Mouse (Mus musculus) liver, embryonic 15.5 days (tissue): ENCODE results near the gene Golt1b. TPM values are rescaled to one million over a fixed set of nuclear protein-coding genes. Genes with fewer than 3 reads are reported as not detected.
A peak's percentile ranks its signal among the peaks of the same experiment; 100 is the strongest.

Source experiments
- ATAC-seq: fragments of 200-750 bp; cut with Nextera tagmentation; 2 replicates; pipeline ENCODE4 v1.8.0; 2017; ENCODE audit warnings: moderate number of reproducible peaks, mild to moderate bottlenecking, moderate library complexity; ENCODE audit not compliant: insufficient read depth
- H3K27ac ChIP-seq: fragments of 300-500 bp; sonication (generic); replicated peaks from 2 replicates; pipeline ENCODE4 v1.5.1; 2015; ENCODE audit warnings: mild to moderate bottlenecking, inconsistent platforms
- H3K27me3 ChIP-seq: fragments of 300-500 bp; sonication (generic); 2 replicates; pipeline ENCODE4 v1.6.1; 2015; ENCODE audit warnings: mild to moderate bottlenecking, inconsistent platforms
- H3K36me3 ChIP-seq: fragments of 300-500 bp; sonication (generic); replicated peaks from 2 replicates; pipeline ENCODE4 v1.6.1; 2015; ENCODE audit warnings: moderate library complexity, mild to moderate bottlenecking, inconsistent platforms
- H3K4me1 ChIP-seq: fragments of 300-500 bp; sonication (generic); replicated peaks from 2 replicates; pipeline ENCODE4 v1.6.1; 2015; ENCODE audit warnings: inconsistent platforms
- H3K4me2 ChIP-seq: fragments of 300-500 bp; sonication (generic); 2 replicates; pipeline ENCODE4 v1.6.1; 2015; ENCODE audit warnings: moderate library complexity, mild to moderate bottlenecking, inconsistent platforms
- H3K4me3 ChIP-seq: fragments of 300-500 bp; sonication (generic); replicated peaks from 2 replicates; pipeline ENCODE4 v1.5.1; 2015; ENCODE audit warnings: mild to moderate bottlenecking, inconsistent platforms
- H3K9ac ChIP-seq: fragments of 300-500 bp; sonication (generic); 2 replicates; pipeline ENCODE4 v1.6.1; 2015; ENCODE audit warnings: moderate library complexity, mild to moderate bottlenecking, inconsistent platforms
- H3K9me3 ChIP-seq: fragments of 300-500 bp; sonication (generic); replicated peaks from 2 replicates; pipeline ENCODE4 v1.6.1; 2016; ENCODE audit warnings: inconsistent platforms
- WGBS: fragments of 180-500 bp; shearing (Covaris S2); methylation state at CpG from one replicate; pipeline ENCODE4 v1.1.7; 2015; ENCODE audit warnings: mixed read lengths; ENCODE audit not compliant: insufficient replicate concordance; 5-methylcytosine and 5-hydroxymethylcytosine counted together
- polyA plus RNA-seq: library from polyadenylated mRNA; unstranded; fragments of >200 nt; fragmentation: Nextera tagmentation; extraction: Ambion mirVana; gene quantifications from 2 replicates; pipeline ENCODE4 v1.2.1, GENCODE M21; 2015

Golt1b gene
- polyA plus RNA-seq, 1 experiment from 2014 or later: 32.1 TPM

- H3K27me3 ChIP-seq: no peaks in the 10 kb centered on the region
- H3K4me2 ChIP-seq: peak overlapping the region; percentile 85
- H3K36me3 ChIP-seq: peaks cover 5% of the 10 kb centered on the region
- H3K4me1 ChIP-seq: peaks cover 33% of the 10 kb centered on the region
- WGBS: 9% methylated on average over 8 of the region's 8 CpGs
- peak overlapping the region; percentile 85 for H3K9ac ChIP-seq
- H3K9me3 ChIP-seq: no peaks in the 10 kb centered on the region
- peak overlapping the region; percentile 96 for H3K4me3 ChIP-seq
- H3K27ac ChIP-seq: peak overlapping the region; percentile 72
- no peak for ATAC-seq
These were observed 792 bp downstream of the Golt1b start for GRCm38 (mm10) chr6:142387755-142388271.

DNA sequence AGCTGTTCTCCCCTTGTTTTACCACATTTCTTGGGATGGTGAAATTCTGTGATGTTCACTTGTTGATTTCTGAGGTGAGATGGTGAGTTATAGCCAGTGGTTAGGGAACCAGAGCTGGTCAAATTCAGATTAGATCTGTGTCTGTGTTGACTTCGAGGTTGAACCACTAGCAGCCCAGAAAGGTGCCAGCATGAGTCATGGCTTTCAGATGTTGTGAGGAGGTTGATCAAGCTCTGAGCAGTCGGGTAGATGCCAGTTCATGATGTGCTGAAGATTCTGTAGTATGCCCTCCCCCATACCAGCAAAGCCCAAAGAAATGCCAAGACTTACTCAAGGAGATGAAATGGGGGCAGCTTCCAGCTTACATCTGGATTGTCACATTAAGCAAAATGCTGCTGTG, 2.1 kb downstream of the Golt1b start:
- no peak for ATAC-seq
- no peaks in the 10 kb centered on the region for H3K9me3 ChIP-seq
- no peak overlapping the region for H3K4me3 ChIP-seq
- 40% methylated on average over 2 of the region's 2 CpGs for WGBS
- no peak overlapping the region for H3K27ac ChIP-seq
- no peak overlapping the region for H3K9ac ChIP-seq
- H3K36me3 ChIP-seq: peaks cover 14% of the 10 kb centered on the region
- no peaks in the 10 kb centered on the region for H3K27me3 ChIP-seq
- H3K4me2 ChIP-seq: peak overlapping the region; percentile 85; the same call in 1 of the 2 replicates
- H3K4me1 ChIP-seq: peaks cover 33% of the 10 kb centered on the region

GRCm38 (mm10) chr6:142392312-142392711, 5.3 kb downstream of the Golt1b start:
- H3K4me3 ChIP-seq: no peak overlapping the region
- no peak for ATAC-seq
- no peak overlapping the region for H3K9ac ChIP-seq
- H3K36me3 ChIP-seq: peaks cover 40% of the 10 kb centered on the region
- WGBS: 43% methylated on average over 5 of the region's 5 CpGs
- no peaks in the 10 kb centered on the region for H3K27me3 ChIP-seq
- no peak overlapping the region for H3K4me2 ChIP-seq
- no peak overlapping the region for H3K27ac ChIP-seq
- H3K9me3 ChIP-seq: no peaks in the 10 kb centered on the region
- peaks cover 25% of the 10 kb centered on the region for H3K4me1 ChIP-seq

GRCm38 (mm10) chr6:142394669-142395068, 7.6 kb downstream of the Golt1b start:
- no peak for ATAC-seq
- H3K9ac ChIP-seq: no peak overlapping the region
- H3K27ac ChIP-seq: no peak overlapping the region
- peaks cover 7% of the 10 kb centered on the region; the same call in 1 of the 2 replicates for H3K4me1 ChIP-seq
- H3K4me3 ChIP-seq: no peak overlapping the region
- peaks cover 40% of the 10 kb centered on the region for H3K36me3 ChIP-seq
- WGBS: 60% methylated on average over 5 of the region's 5 CpGs
- no peaks in the 10 kb centered on the region for H3K27me3 ChIP-seq
- no peak overlapping the region for H3K4me2 ChIP-seq
- H3K9me3 ChIP-seq: no peaks in the 10 kb centered on the region

DNA sequence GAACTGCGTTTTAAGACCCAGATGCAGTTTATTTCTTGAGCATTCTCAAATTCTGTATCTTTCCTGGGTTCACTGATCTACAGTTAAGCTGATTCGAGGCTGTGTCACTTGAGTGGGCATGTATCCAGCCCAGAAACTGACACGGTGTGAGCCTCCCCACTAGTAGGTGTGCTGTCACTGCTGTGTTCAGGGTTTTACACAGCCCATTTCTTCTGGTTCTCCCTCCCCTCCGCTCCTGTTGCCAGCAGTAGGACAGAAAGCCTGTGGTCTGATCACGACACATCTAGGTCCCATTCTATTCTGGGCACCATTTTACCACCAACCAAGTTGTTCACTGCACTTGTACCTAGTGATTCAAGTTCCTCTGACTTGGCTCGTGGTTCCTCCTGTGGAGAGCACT, 8.7 kb downstream of the Golt1b start:
- H3K27me3 ChIP-seq: no peaks in the 10 kb centered on the region
- no peak for ATAC-seq
- H3K9me3 ChIP-seq: no peaks in the 10 kb centered on the region
- WGBS: 84% methylated on average over 6 of the region's 6 CpGs
- H3K4me1 ChIP-seq: peaks cover 7% of the 10 kb centered on the region; the same call in 1 of the 2 replicates
- no peak overlapping the region for H3K9ac ChIP-seq
- H3K27ac ChIP-seq: no peak overlapping the region
- H3K4me3 ChIP-seq: no peak overlapping the region
- no peak overlapping the region for H3K4me2 ChIP-seq
- peaks cover 48% of the 10 kb centered on the region for H3K36me3 ChIP-seq

- H3K4me1 ChIP-seq: no peaks in the 10 kb centered on the region
- no peak overlapping the region for H3K27ac ChIP-seq
- H3K36me3 ChIP-seq: no peaks in the 10 kb centered on the region
- H3K4me3 ChIP-seq: no peak overlapping the region
- H3K27me3 ChIP-seq: peaks cover 47% of the 10 kb centered on the region
- no peaks in the 10 kb centered on the region for H3K9me3 ChIP-seq
- no peak for ATAC-seq
- 32% methylated on average over 1 of the region's 1 CpGs for WGBS
- H3K9ac ChIP-seq: no peak overlapping the region
- H3K4me2 ChIP-seq: no peak overlapping the region
These were observed 24.1 kb downstream of the Golt1b start for GRCm38 (mm10) chr6:142411140-142411539.

DNA sequence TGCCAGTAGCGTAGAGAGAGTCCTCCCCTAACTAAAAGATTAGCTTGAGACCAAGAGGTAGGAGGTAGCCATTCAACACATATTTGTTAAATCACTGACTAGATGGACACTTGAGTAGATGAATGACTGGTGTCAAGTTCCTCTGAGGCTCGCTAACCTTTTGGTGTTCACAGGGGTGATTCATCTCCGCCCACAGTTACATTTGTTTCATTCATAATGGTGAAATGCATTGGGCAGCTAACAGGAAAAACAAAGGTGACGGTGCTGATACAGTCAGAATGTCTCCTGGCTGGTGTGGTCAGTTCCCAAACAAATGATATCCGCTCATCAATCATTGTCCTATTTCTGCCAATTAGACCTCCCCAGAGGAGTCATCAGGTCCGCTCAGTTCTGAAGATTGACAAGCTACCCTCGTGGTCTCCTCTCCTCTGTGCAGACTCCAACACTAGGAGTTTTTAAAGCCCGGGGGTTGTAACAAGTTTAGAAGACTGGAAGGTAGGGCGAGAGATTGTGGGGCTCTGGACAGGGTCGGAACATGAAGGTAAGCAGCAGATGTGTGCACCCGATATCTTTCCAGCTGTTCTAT, 26.0 kb downstream of the Golt1b start, which contains the start of gene Spx:
Gene Spx (plus strand): TSS at position 536 of the 586 bp plus-strand sequence.
- Histone ChIP-seq H3K4me3 (no peak within 1 kb of the TSS), H3K9me3 (no peaks in the 10 kb centered on the region), H3K27me3 (peaks cover 50% of the 10 kb centered on the region), H3K36me3 (no peaks in the 10 kb centered on the region), H3K27ac (no peak within 1 kb of the TSS), H3K4me2 (no peak within 1 kb of the TSS), H3K4me1 (no peaks in the 10 kb centered on the region), H3K9ac (no peak within 1 kb of the TSS)
- WGBS: 53% methylated on average over 11 of the region's 11 CpGs
- no peak for ATAC-seq

GRCm38 (mm10) chr6:142413845-142414244, 26.8 kb downstream of the Golt1b start:
- no peak for ATAC-seq
- peaks cover 50% of the 10 kb centered on the region for H3K27me3 ChIP-seq
- no peaks in the 10 kb centered on the region for H3K36me3 ChIP-seq
- no peaks in the 10 kb centered on the region for H3K9me3 ChIP-seq
- H3K4me1 ChIP-seq: no peaks in the 10 kb centered on the region
- 11% methylated on average over 12 of the region's 12 CpGs for WGBS
- H3K4me3 ChIP-seq: no peak overlapping the region
- no peak overlapping the region for H3K9ac ChIP-seq
- H3K4me2 ChIP-seq: no peak overlapping the region
- H3K27ac ChIP-seq: no peak overlapping the region

DNA sequence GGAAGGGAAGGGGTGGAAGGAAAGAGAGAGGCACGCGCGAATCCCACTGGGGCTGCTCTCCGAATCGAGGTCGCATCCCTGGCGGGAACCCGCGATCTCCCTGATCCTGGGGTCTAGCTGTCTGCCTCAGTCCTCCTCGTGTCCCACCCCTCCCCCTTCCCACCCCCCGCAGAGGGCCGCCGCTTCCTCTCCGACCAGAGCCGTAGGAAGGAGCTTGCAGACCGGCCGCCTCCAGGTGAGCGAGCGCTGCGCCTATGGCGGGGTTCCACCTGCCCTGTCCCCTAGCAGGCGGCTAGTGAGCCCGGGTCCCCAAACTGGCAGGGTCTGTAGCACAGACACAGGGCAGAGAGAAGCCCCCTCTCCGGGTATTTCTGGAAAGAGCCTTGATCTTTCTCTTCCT, 27.6 kb downstream of the Golt1b start:
- no peak overlapping the region for H3K9ac ChIP-seq
- no peaks in the 10 kb centered on the region for H3K9me3 ChIP-seq
- H3K4me2 ChIP-seq: peak overlapping the region; percentile 32; the same call in 1 of the 2 replicates
- 3% methylated on average over 24 of the region's 24 CpGs for WGBS
- no peak for ATAC-seq
- H3K36me3 ChIP-seq: no peaks in the 10 kb centered on the region
- no peak overlapping the region for H3K27ac ChIP-seq
- H3K27me3 ChIP-seq: peaks cover 50% of the 10 kb centered on the region
- H3K4me3 ChIP-seq: no peak overlapping the region
- H3K4me1 ChIP-seq: no peaks in the 10 kb centered on the region

DNA sequence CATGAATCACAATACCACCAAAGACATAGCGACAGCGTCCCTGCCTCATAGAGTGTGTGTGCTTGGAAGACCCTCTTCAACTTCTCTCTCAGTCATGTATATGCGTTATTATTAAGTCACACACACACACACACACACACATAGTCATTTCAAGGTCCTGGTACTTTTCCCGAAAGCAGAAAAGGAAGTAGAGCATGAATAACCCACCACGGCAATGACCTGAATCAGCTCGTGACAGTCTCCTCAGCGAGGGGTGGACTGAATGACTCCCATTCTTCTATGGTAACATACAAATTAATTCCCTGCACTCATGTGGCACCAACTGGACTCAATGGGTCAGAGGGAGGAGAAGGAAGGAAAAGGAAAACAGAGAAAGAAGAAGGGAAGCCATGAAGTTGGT, 38.0 kb downstream of the Golt1b start:
- Histone ChIP-seq H3K4me1 (no peaks in the 10 kb centered on the region), H3K4me3 (no peak overlapping the region), H3K27me3 (no peaks in the 10 kb centered on the region), H3K4me2 (no peak overlapping the region), H3K9ac (no peak overlapping the region), H3K27ac (no peak overlapping the region), H3K9me3 (no peaks in the 10 kb centered on the region), H3K36me3 (no peaks in the 10 kb centered on the region; the same call in 1 of the 2 replicates)
- 51% methylated on average over 7 of the region's 7 CpGs for WGBS
- ATAC-seq: no peak

DNA sequence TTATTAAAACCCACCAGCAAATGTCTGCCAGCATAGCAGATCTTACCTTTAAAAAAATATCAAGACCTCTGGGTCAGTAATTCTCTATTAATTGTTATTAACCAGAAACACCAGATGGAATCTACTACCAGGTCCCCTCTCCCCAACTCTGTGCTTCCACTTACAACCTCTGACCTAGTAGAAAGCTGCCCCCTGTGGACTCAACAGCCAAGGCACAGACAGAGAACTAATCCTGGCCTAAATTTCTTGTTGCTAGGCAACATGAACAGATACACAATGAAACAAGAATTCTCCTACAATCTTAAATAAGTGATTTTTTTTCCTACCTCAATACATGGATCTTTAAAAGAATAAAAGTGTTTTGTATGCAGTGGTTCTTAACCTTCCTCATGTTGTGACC, 42.1 kb downstream of the Golt1b start:
- Histone ChIP-seq H3K4me1 (no peaks in the 10 kb centered on the region), H3K4me2 (no peak overlapping the region), H3K27me3 (no peaks in the 10 kb centered on the region), H3K9me3 (no peaks in the 10 kb centered on the region), H3K36me3 (no peaks in the 10 kb centered on the region; the same call in 1 of the 2 replicates), H3K9ac (no peak overlapping the region), H3K27ac (no peak overlapping the region), H3K4me3 (no peak overlapping the region)
- ATAC-seq: no peak

DNA sequence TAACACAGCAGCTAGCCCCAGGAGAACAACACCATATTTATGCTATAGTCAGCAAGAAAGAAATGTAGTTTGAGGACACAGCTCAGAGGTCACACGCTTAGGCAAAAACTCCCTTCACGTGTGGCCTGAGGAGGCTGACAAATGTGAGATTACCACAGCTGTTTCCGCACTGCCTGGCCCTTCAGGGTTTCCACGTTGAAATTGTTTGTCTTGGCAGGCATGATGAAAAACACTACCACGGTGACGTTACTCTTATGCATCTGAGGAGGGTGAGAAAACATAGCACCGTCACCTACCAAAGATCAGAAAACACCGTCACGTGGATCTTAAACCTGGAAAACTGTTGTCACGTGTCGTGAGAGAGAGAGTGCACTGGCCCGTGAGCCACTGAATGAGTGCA, 64.4 kb downstream of the Golt1b start:
- Histone ChIP-seq H3K27ac (no peak overlapping the region), H3K36me3 (peaks cover 16% of the 10 kb centered on the region), H3K4me3 (no peak overlapping the region), H3K4me1 (no peaks in the 10 kb centered on the region), H3K4me2 (no peak overlapping the region), H3K27me3 (no peaks in the 10 kb centered on the region), H3K9ac (no peak overlapping the region), H3K9me3 (no peaks in the 10 kb centered on the region)
- ATAC-seq: no peak
- WGBS: 69% methylated on average over 12 of the region's 12 CpGs
